ENCODE assay signal across 23 mouse cellular contexts in genomic region chr12:54305135-54305630, GRCm38 (mm10).
DNase-seq lines count a peak whose midpoint lies in the region; ATAC-seq and TF ChIP-seq lines count a peak whose summit lies in the region.
"Had no signal": no experiment of that assay in that cellular context is flagged by ENCODE, and none has a peak within 500 bp of the region (broad histone marks: within the 10 kb centered on the region; RNA-seq: fewer than 3 reads in every experiment).

No protein-coding gene starts in this region.

- no peak overlapping the region for H3K4me3 ChIP-seq in forebrain, embryonic 11.5 days (ENCODE audit: low read depth, low read length)
- no peak overlapping the region for H3K4me3 ChIP-seq in forebrain, postnatal 0 days (ENCODE audit: low read depth, low read length)
- no peak overlapping the region for H3K4me3 ChIP-seq in intestine, embryonic 14.5 days (ENCODE audit: low read depth, low read length)
- no peak overlapping the region for H3K4me3 ChIP-seq in intestine, embryonic 16.5 days (ENCODE audit: low read length)
- H3K4me3 ChIP-seq in midbrain, embryonic 10.5 days: no peak overlapping the region
- H3K4me3 ChIP-seq in midbrain, embryonic 14.5 days (replicated peaks; ENCODE audit: low read depth, low read length): no peak overlapping the region
- H3K4me3 ChIP-seq: forebrain, embryonic 10.5 days; heart, adult 2 months had no signal

- no peak for TF ChIP-seq CTCF in forebrain, postnatal 0 days (IDR thresholded peaks at IDR 0.05; ENCODE audit: low read depth)

- peak; percentile 29 for DNase-seq in forebrain, embryonic 11.5 days (ENCODE audit: low spot score)
- no peak for DNase-seq in forebrain, postnatal 0 days
- peak; percentile 31 for DNase-seq in intestine, embryonic 14.5 days (ENCODE audit: low spot score)
- DNase-seq in midbrain, embryonic 10.5 days (ENCODE audit: low spot score): peak; percentile 3
- no peak for DNase-seq in midbrain, embryonic 14.5 days
- no peak for DNase-seq in testis, postnatal 14 days (ENCODE audit: low spot score)
- DNase-seq: adrenal gland, adult 8-10 months; adrenal gland, postnatal 25 days; cerebellum, adult 11-12 months; cerebellum, adult 9-10 months; gastrocnemius, postnatal 25 days; heart, adult 2 months; heart, postnatal 4 days; kidney, adult 11 months had no signal

- no peak for ATAC-seq in forebrain, embryonic 11.5 days (replicated peaks; ENCODE audit: low FRiP score)
- no peak for ATAC-seq in forebrain, postnatal 0 days
- ATAC-seq in intestine, embryonic 14.5 days (replicated peaks; ENCODE audit: low FRiP score, low TSS enrichment, low read depth): no peak
- no peak for ATAC-seq in intestine, embryonic 16.5 days
- ATAC-seq in midbrain, embryonic 14.5 days (ENCODE audit: low FRiP score, low TSS enrichment): no peak
- ATAC-seq: activated CD4-positive, CD25-positive, alpha-beta regulatory T cell, adult 4 months; CD4-positive, CD25-positive, alpha-beta regulatory T cell, adult 4 months; forebrain, embryonic 14.5 days; hindbrain, postnatal 0 days; inflammation-experienced regulatory T-cells, adult 6 months had no signal

- H3K9me3 ChIP-seq in forebrain, embryonic 11.5 days (ENCODE audit: control insufficient read depth, low read length): no peaks in the 10 kb centered on the region
- H3K9me3 ChIP-seq in forebrain, postnatal 0 days (ENCODE audit: low read length): no peaks in the 10 kb centered on the region
- no peaks in the 10 kb centered on the region for H3K9me3 ChIP-seq in intestine, embryonic 14.5 days (ENCODE audit: control insufficient read depth, low read length)
- no peaks in the 10 kb centered on the region for H3K9me3 ChIP-seq in intestine, embryonic 16.5 days (ENCODE audit: control insufficient read depth, low read length)
- H3K9me3 ChIP-seq in midbrain, embryonic 10.5 days (replicated peaks): no peaks in the 10 kb centered on the region
- no peaks in the 10 kb centered on the region for H3K9me3 ChIP-seq in midbrain, embryonic 14.5 days (ENCODE audit: control insufficient read depth, low read length)
- H3K9me3 ChIP-seq: forebrain, embryonic 10.5 days had no signal

- 94% methylated on average over 9 of the region's 9 CpGs for WGBS in forebrain, embryonic 11.5 days
- 60% methylated on average over 9 of the region's 9 CpGs for WGBS in forebrain, postnatal 0 days
- WGBS in intestine, embryonic 14.5 days: 88% methylated on average over 9 of the region's 9 CpGs
- 90% methylated on average over 9 of the region's 9 CpGs for WGBS in intestine, embryonic 16.5 days
- WGBS in midbrain, embryonic 10.5 days: 90% methylated on average over 9 of the region's 9 CpGs
- 91% methylated on average over 9 of the region's 9 CpGs for WGBS in midbrain, embryonic 14.5 days

- no peaks in the 10 kb centered on the region for H3K4me1 ChIP-seq in forebrain, embryonic 11.5 days (replicated peaks; ENCODE audit: control insufficient read depth, insufficient read depth, low read length)
- no peaks in the 10 kb centered on the region for H3K4me1 ChIP-seq in forebrain, postnatal 0 days (ENCODE audit: insufficient read depth)
- no peaks in the 10 kb centered on the region for H3K4me1 ChIP-seq in intestine, embryonic 14.5 days (replicated peaks; ENCODE audit: control insufficient read depth, insufficient read depth, low read length)
- no peaks in the 10 kb centered on the region for H3K4me1 ChIP-seq in intestine, embryonic 16.5 days (ENCODE audit: control insufficient read depth, insufficient read depth, low read length)
- H3K4me1 ChIP-seq in midbrain, embryonic 10.5 days: no peaks in the 10 kb centered on the region
- no peaks in the 10 kb centered on the region for H3K4me1 ChIP-seq in midbrain, embryonic 14.5 days (ENCODE audit: control insufficient read depth, insufficient read depth, low read length)
- H3K4me1 ChIP-seq: forebrain, embryonic 10.5 days had no signal

- H3K27me3 ChIP-seq in forebrain, embryonic 11.5 days (ENCODE audit: control insufficient read depth, insufficient read depth, low read length): no peaks in the 10 kb centered on the region
- no peaks in the 10 kb centered on the region for H3K27me3 ChIP-seq in forebrain, postnatal 0 days (ENCODE audit: insufficient read depth, low read length)
- H3K27me3 ChIP-seq in intestine, embryonic 14.5 days (replicated peaks; ENCODE audit: control insufficient read depth, insufficient read depth, low read length): no peaks in the 10 kb centered on the region
- no peaks in the 10 kb centered on the region for H3K27me3 ChIP-seq in intestine, embryonic 16.5 days (replicated peaks; ENCODE audit: control insufficient read depth, insufficient read depth, low read length)
- peaks cover 8% of the 10 kb centered on the region for H3K27me3 ChIP-seq in midbrain, embryonic 10.5 days (ENCODE audit: low read depth, poor library complexity, severe bottlenecking)
- H3K27me3 ChIP-seq in midbrain, embryonic 14.5 days (ENCODE audit: control insufficient read depth, insufficient read depth, low read length): no peaks in the 10 kb centered on the region

- H3K4me2 ChIP-seq in forebrain, embryonic 11.5 days (ENCODE audit: low read depth, low read length, severe bottlenecking): no peak overlapping the region
- no peak overlapping the region for H3K4me2 ChIP-seq in forebrain, postnatal 0 days (ENCODE audit: low read depth)
- H3K4me2 ChIP-seq in intestine, embryonic 14.5 days (ENCODE audit: low read length): no peak overlapping the region
- no peak overlapping the region for H3K4me2 ChIP-seq in intestine, embryonic 16.5 days (ENCODE audit: low read depth, low read length)
- no peak overlapping the region for H3K4me2 ChIP-seq in midbrain, embryonic 14.5 days (ENCODE audit: low read length)
- H3K4me2 ChIP-seq: heart, embryonic 11.5 days; hindbrain, embryonic 14.5 days had no signal

- H3K27ac ChIP-seq in forebrain, embryonic 11.5 days (ENCODE audit: low read depth, low read length): no peak overlapping the region
- no peak overlapping the region for H3K27ac ChIP-seq in forebrain, postnatal 0 days (ENCODE audit: low read depth, low read length)
- no peak overlapping the region for H3K27ac ChIP-seq in intestine, embryonic 14.5 days (ENCODE audit: low read depth)
- no peak overlapping the region for H3K27ac ChIP-seq in intestine, embryonic 16.5 days (ENCODE audit: low read length)
- no peak overlapping the region for H3K27ac ChIP-seq in midbrain, embryonic 10.5 days (replicated peaks)
- no peak overlapping the region for H3K27ac ChIP-seq in midbrain, embryonic 14.5 days (replicated peaks; ENCODE audit: low read depth, low read length)
- H3K27ac ChIP-seq: forebrain, embryonic 10.5 days; heart, adult 2 months; hindbrain, embryonic 14.5 days; hindbrain, postnatal 0 days had no signal

- H3K36me3 ChIP-seq in forebrain, embryonic 11.5 days (ENCODE audit: control insufficient read depth, insufficient read depth, low read length): no peaks in the 10 kb centered on the region
- no peaks in the 10 kb centered on the region for H3K36me3 ChIP-seq in forebrain, postnatal 0 days (ENCODE audit: insufficient read depth)
- no peaks in the 10 kb centered on the region for H3K36me3 ChIP-seq in intestine, embryonic 14.5 days (ENCODE audit: control insufficient read depth, insufficient read depth, low read length)
- H3K36me3 ChIP-seq in intestine, embryonic 16.5 days (ENCODE audit: control insufficient read depth, insufficient read depth, low read length): no peaks in the 10 kb centered on the region
- H3K36me3 ChIP-seq in midbrain, embryonic 10.5 days: no peaks in the 10 kb centered on the region
- no peaks in the 10 kb centered on the region for H3K36me3 ChIP-seq in midbrain, embryonic 14.5 days (ENCODE audit: control insufficient read depth, insufficient read depth, low read length)
- H3K36me3 ChIP-seq: forebrain, embryonic 10.5 days had no signal

- H3K9ac ChIP-seq in forebrain, embryonic 11.5 days (ENCODE audit: low read length): no peak overlapping the region
- no peak overlapping the region for H3K9ac ChIP-seq in forebrain, postnatal 0 days
- no peak overlapping the region for H3K9ac ChIP-seq in intestine, embryonic 14.5 days (ENCODE audit: low read length)
- no peak overlapping the region for H3K9ac ChIP-seq in intestine, embryonic 16.5 days (ENCODE audit: low read depth, low read length)
- H3K9ac ChIP-seq in midbrain, embryonic 14.5 days (replicated peaks; ENCODE audit: low read length): no peak overlapping the region
- H3K9ac ChIP-seq: hindbrain, embryonic 14.5 days had no signal

Comparison
In these comparisons a context has a peak if more than half of its experiments do, and no peak if none do; other contexts are left out.
1. DNase-seq: peak in forebrain, embryonic 11.5 days (single experiment), intestine, embryonic 14.5 days (single experiment) and midbrain, embryonic 10.5 days (single experiment); none in forebrain, postnatal 0 days (single experiment), midbrain, embryonic 14.5 days (single experiment) and testis, postnatal 14 days (single experiment).